Mouse (Mus musculus) adrenal gland, adult 18-20 months (tissue): ENCODE measurements around the gene Iqschfp. TPM values are rescaled to one million over a fixed set of nuclear protein-coding genes. Genes with fewer than 3 reads are reported as not detected.

Experiments
- DNase-seq, 2 experiments: peaks; one replicate each; pipeline ENCODE4 v3.0.0; 2021 to 2022; ENCODE audit warnings: low spot score in 2 of 2
- total RNA-seq, 2 experiments: library from RNA; stranded (reverse); gene quantifications; 1 replicate in 1 of 2; 2 replicates in 1 of 2; pipeline ENCODE4 v1.2.3; 2021

The Iqschfp gene
- total RNA-seq, 2 experiments from 2014 or later: not detected

GRCm38 (mm10) chr3:68587567-68588245 is 695.7 kb downstream of the Iqschfp start:
- no peak for DNase-seq

GRCm38 (mm10) chr3:68589220-68589840 is 697.3 kb downstream of the Iqschfp start:
- DNase-seq: no peak

DNA sequence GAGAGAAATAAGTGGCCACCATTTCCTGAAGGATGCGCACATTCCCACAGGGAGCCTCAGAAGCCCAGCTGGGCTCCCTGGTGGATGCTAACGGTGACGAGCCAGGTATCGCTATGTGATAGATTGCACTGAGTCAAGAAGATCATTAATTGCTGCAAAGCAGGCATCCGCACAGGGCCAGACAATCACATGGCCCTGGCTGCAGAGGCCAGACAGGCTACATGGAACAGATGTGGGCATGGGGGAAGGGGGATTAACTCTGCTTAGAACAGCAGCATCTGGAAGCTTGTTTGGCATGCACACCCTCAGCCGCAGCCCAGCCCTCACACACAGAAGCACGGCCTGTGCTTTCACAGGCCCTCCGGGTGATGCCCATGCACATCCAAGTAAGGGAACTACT is 698.4 kb downstream of the Iqschfp start:
- DNase-seq: no peak

DNA sequence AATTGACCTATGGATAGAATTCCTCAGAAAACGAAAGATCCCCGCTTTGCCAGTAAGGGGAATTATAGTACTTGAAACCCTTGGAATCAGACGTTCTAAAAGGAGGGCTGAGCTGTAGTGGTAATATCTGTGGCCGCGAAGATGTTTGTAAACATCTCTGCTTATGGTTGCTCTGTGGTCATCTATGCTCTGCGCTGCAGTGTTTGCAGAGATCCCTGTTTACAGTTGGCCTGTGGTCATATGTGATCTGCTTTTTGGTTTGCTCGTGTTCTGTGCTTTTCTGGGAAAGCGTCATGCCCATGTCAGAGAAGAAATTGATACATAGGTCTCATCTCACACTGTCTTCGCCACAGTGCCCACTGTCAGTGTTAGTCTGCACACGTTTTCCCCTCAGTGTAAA is 700.5 kb downstream of the Iqschfp start:
- DNase-seq: no peak

GRCm38 (mm10) chr3:68593073-68593867 is 701.2 kb downstream of the Iqschfp start:
- DNase-seq: no peak

- no peak for DNase-seq
These were observed 703.4 kb downstream of the Iqschfp start for GRCm38 (mm10) chr3:68595316-68595925.

DNA sequence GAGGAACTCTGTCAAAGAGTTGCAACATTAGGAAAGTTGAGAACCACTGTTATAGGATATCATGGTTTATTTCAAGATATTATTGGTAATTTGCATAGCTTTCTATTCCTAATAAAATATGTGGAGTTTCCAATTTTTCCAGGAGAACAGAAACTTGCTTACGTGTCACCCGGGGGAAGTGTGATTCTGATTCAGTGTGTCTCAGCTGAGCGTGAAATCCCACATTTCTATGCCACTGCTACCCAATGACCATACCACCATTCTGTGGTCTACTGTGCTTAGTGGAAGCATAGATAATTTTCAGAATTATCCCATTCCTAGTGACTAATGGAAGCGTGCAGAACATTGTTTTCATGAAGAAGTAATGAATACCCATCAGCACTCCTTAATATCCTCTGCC is 704.9 kb downstream of the Iqschfp start:
- no peak for DNase-seq

- no peak for DNase-seq
These were observed 710.9 kb downstream of the Iqschfp start for GRCm38 (mm10) chr3:68602891-68603290.

DNA sequence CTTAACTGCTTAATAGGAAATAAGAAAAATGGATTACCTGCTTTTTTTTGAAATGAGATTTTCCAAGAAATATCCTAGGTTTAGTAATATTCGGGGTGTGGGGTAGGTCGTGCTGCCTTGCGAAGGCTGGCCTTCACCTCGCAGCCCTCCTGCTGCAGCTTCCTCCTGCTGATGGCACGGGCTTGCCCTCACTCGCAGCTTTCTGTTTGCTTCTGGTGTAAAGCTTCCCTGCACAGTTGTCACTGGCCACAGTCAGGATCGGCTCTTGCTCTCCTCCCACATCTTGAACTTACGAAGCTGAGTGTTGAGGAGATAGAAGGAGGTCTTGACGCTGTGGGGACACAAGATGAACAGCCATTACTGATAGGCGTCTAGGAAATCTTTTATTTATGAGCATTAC is 712.4 kb downstream of the Iqschfp start:
- no peak for DNase-seq

GRCm38 (mm10) chr3:68604962-68605361 is 712.9 kb downstream of the Iqschfp start:
- DNase-seq: no peak

- no peak for DNase-seq
These were observed 714.0 kb downstream of the Iqschfp start for GRCm38 (mm10) chr3:68605942-68606603.

- no peak for DNase-seq
These were observed 714.7 kb downstream of the Iqschfp start for GRCm38 (mm10) chr3:68606730-68607129.

DNA sequence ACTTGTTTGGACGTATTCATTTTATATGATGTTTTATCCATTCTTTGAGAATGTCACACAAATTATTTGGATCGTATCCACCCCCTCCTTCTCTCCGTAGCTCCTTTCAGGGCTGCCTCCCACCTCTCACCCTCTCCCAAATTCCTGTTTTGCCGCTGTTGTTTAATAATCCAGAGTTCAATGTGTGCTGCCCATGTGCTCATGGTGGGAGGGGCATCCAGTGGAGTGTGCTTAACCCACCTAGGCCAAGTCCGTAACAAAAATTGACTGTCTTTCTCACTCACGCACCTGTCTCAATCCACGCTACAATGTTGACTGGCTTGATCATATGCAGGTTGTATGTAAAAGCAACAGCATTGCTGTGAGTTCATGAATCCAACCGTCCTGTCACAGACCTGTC is 715.3 kb downstream of the Iqschfp start:
- no peak for DNase-seq

GRCm38 (mm10) chr3:68608848-68609497 is 716.9 kb downstream of the Iqschfp start:
- no peak for DNase-seq

DNA sequence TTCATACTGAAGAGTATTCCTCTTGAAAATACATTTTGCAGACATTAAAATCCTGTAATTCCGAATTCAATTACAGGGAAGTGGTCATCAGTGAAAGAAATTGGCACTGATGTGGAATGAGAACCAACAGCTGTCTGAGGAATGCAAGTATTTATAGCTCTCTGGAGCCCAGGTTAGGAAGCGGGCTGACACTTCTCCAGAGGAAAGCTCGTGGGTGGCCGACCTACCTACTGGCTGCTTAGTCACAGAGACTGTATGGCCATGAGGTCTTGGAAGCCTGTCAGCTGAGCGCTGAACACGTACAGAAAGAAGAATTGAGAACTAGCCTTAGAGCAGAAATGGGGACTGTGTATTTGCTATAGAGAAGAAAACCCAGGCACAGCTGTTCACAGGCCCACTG is 718.0 kb downstream of the Iqschfp start:
- no peak for DNase-seq

DNA sequence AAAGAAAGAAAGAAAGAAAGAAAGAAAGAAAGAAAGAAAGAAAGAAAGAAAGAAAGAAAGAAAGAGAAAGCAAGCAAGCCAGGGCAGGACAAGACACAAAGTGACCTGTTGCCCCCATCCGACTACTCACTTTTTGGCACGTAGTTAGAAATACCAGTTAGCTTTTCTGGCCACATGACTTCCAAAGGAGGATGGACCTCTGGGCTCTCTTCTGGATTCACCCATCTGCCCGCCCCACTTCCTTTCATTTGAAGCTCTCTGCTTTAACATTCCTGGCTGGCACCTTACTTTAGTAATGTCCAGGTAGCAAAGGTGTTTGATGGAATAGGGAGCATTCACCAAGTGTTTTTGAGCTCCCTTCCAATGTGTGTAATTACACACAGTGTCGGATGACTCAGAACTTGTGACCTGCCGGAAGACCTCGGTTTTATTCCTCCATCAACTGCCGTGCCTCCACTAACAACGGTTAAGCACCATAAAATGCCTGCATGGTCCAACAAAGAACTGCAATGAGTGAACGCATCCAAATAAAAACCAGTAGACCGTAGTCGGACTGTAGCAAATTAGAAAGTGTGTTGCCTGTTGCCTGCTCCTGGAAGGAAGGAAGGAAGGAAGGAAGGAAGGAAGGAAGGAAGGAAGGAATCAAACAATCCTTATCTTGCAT is 718.7 kb downstream of the Iqschfp start:
- no peak for DNase-seq

DNA sequence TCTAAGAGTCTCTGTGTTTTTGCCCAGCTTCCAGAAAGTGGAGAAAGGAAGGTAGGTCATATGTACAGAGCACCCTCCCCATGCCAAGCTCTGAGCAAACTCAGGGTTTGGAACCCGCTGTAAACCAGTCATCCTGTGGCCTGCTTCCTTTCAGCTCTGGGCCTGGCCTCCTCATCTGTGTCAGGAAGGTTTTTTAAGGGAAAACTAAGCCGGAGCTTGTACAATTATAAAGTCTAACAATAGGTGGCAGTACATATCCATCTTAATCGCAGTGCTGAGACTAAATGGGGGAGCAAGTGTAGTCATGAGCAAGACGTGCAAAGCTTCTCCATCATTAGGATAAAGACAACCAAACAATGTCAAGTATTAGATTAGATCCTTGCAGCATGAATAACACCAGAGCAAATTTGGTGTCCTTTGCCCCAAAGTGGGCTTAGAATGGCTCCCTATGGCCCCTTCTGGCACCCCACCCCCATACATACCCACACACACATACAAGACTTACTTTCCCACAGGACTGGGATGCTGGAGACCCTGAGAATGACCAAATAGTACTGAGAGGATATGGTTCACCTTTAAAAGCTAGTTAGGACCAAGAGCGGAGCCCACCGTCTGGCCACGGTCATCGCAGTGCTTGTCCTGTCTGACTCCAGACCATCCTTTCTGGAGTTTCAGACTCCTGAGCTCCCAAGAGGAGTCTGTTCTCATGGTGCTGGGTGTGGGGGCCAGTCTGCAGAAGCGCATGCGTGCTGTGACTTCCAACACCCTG is 723.2 kb downstream of the Iqschfp start:
- no peak for DNase-seq

DNA sequence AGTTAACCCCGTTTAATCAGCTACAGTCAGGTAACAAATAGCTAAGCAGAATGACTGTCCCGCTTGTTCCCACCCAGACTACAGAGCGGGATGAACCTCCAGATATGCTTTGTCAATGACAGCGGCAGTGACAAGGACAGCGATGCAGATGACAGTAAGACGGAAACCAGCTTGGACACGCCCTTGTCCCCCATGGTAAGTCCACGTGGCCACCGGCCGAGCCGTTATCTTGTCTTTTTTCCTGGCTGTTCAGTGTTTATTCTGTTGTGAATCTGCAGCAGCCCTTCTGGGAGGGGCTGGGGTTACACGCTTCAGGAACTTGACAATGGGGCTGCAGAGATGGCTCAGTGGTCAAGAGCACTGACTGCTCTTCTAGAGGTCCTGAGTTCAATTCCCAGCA is 724.3 kb downstream of the Iqschfp start:
- DNase-seq: no peak

DNA sequence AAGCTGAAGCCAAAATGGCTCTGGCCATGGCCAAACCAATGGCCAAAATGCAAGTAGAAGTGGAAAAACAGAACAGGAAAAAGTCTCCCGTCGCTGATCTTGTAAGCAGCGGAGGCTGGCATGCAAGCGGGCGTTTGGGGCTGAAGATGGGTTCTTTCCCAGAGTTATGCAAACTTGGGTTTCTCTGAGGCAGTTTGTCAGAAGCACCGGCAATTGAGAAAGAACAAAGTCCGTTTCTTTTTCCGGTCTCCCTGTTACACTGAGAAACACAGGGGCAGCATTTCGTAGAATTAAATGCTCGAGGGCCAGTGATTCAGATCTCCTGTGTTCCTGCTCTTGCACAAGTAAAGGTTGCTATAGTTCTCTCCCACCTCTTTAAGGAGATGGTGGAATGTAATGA is 725.7 kb downstream of the Iqschfp start:
- no peak for DNase-seq
